Mouse (Mus musculus) megakaryocyte, embryonic 14.5 days (primary cell): ENCODE measurements around the gene Ttn.

ENCODE experiments used
- FLI1 ChIP-seq: IDR thresholded peaks from 2 replicates; pipeline ENCODE4 v1.6.1; 2012; ENCODE audit warnings: low read length, inconsistent platforms, mixed read lengths
- GATA1 ChIP-seq: IDR thresholded peaks from 3 replicates; pipeline ENCODE4 v1.6.1; 2012; ENCODE audit warnings: mixed read lengths, low read length, inconsistent platforms, borderline replicate concordance

DNA sequence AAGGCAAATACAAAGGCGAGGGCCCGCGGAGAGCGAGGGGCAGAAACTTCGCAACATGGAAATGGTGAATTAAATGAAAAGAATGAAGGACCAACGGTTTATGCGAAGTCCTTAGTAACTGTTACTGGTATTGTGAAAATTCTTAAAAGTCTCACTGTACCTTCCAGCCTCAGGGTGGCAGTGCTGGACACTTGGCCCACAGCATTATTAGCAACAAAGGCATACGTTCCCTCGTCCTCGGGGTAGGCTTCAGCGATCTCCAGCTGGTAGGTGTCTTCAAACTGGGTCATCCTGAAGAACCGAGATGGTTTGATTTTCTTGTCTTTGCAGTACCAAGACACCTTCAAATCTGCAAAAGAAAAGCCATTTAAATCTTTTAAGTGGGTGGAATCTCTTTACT is 55.4 kb downstream of the Ttn start:
- TF ChIP-seq FLI1 (no peak), GATA1 (no peak)
